Mouse (Mus musculus) midbrain, postnatal 0 days (tissue): ENCODE results near the gene Uhrf2. TPM values are rescaled to one million over a fixed set of nuclear protein-coding genes. Genes with fewer than 3 reads are reported as not detected.

ENCODE experiments used
- ATAC-seq: fragments of 200-750 bp; cut with Nextera tagmentation; 2 replicates; pipeline ENCODE4 v1.8.0; 2017; ENCODE audit warnings: moderate number of reproducible peaks, mild to moderate bottlenecking, moderate TSS enrichment, moderate library complexity; ENCODE audit not compliant: low FRiP score
- DNase-seq: peaks from one replicate; pipeline ENCODE4 v3.0.0-alpha.2; 2015; ENCODE audit warnings: low spot score
- H3K27ac ChIP-seq: fragments of 300-500 bp; sonication (generic); 2 replicates; pipeline ENCODE4 v1.5.1; 2014; ENCODE audit warnings: low read depth, mild to moderate bottlenecking, low read length, mixed read lengths
- H3K27me3 ChIP-seq: fragments of 300-500 bp; sonication (generic); 2 replicates; pipeline ENCODE4 v1.6.1; 2014; ENCODE audit warnings: low read length, control low read depth, mixed read lengths; ENCODE audit not compliant: insufficient read depth
- H3K36me3 ChIP-seq: fragments of 300-500 bp; sonication (generic); 2 replicates; pipeline ENCODE4 v1.6.1; 2014; ENCODE audit warnings: low read length, control low read depth, mixed read lengths; ENCODE audit not compliant: insufficient read depth
- H3K4me1 ChIP-seq: fragments of 300-500 bp; sonication (generic); 2 replicates; pipeline ENCODE4 v1.6.1; 2014; ENCODE audit warnings: mild to moderate bottlenecking, control low read depth, antibody characterized with exemption, low read length, mixed read lengths; ENCODE audit not compliant: insufficient read depth
- H3K4me2 ChIP-seq: fragments of 300-500 bp; sonication (generic); 2 replicates; pipeline ENCODE4 v1.6.1; 2014; ENCODE audit warnings: low read depth, mild to moderate bottlenecking, low read length, mixed read lengths; ENCODE audit not compliant: poor library complexity, severe bottlenecking
- H3K4me3 ChIP-seq: fragments of 300-500 bp; sonication (generic); 2 replicates; pipeline ENCODE4 v1.5.1; 2014; ENCODE audit warnings: low read depth, mild to moderate bottlenecking, low read length, moderate library complexity
- H3K9ac ChIP-seq: fragments of 300-500 bp; sonication (generic); replicated peaks from 2 replicates; pipeline ENCODE4 v1.6.1; 2014; ENCODE audit warnings: mild to moderate bottlenecking, low read length, moderate library complexity, mixed read lengths; ENCODE audit not compliant: poor library complexity, severe bottlenecking
- H3K9me3 ChIP-seq: fragments of 300-500 bp; sonication (generic); 2 replicates; pipeline ENCODE4 v1.6.1; 2016; ENCODE audit warnings: low read length, control low read depth
- CTCF ChIP-seq: IDR thresholded peaks from 2 replicates; pipeline ENCODE4 v1.5.1; 2016; ENCODE audit warnings: antibody characterized with exemption, mild to moderate bottlenecking
- WGBS: fragments of 180-500 bp; shearing (Covaris S2); extraction: QIAGEN DNeasy Blood & Tissue Kit; methylation state at CpG from one replicate; pipeline ENCODE4 v1.1.7; 2014; 5-methylcytosine and 5-hydroxymethylcytosine counted together
- polyA plus RNA-seq: library from polyadenylated mRNA; unstranded; fragments of >200 nt; fragmentation: Nextera tagmentation; extraction: Ambion mirVana; gene quantifications from 2 replicates; pipeline ENCODE4 v1.2.1, GENCODE M21; 2015
- total RNA-seq: library from RNA; depleted of rRNA; stranded (reverse); fragments of >200 nt; gene quantifications from 2 replicates; pipeline ENCODE4 v1.2.3, GENCODE M21; 2014

Uhrf2 gene
- total and polyA plus RNA-seq, 2 experiments from 2014 or later: 29.7 to 74.4 TPM

DNA sequence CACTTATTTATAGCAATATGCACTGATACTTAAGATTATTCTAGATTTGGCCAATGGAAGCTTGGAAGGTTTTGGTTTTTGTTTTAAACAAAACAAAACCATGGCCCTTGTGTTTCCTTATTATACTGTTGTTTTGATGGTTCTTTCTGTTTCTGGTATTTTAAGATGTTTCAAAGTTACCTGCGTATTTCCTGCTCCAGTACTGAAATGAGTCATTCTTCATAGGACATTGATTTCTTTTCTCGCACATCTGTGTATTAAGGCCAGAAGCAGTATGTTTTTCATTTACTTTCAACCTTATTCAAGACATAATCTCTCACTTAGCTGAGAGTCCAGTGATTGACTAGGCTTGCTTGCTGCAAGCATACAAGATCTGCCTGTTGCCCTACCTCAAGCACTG lies 13.4 kb downstream of the Uhrf2 start:
- no peak for DNase-seq
- peaks cover 3% of the 10 kb centered on the region; the same call in 1 of the 2 replicates for H3K36me3 ChIP-seq
- H3K4me1 ChIP-seq: no peaks in the 10 kb centered on the region
- no peak overlapping the region for H3K27ac ChIP-seq
- no peaks in the 10 kb centered on the region for H3K27me3 ChIP-seq
- H3K4me2 ChIP-seq: no peak overlapping the region
- no peak for TF ChIP-seq CTCF
- H3K4me3 ChIP-seq: no peak overlapping the region
- H3K9ac ChIP-seq: no peak overlapping the region
- H3K9me3 ChIP-seq: no peaks in the 10 kb centered on the region
- WGBS: 95% methylated on average over 2 of the region's 2 CpGs
- ATAC-seq: no peak

GRCm38 (mm10) chr19:30044630-30045029 lies 14.3 kb downstream of the Uhrf2 start:
- DNase-seq (no peak), ATAC-seq (no peak)
- TF ChIP-seq CTCF: peak; percentile 39
- H3K9me3 ChIP-seq: no peaks in the 10 kb centered on the region
- H3K9ac ChIP-seq: no peak overlapping the region
- H3K27ac ChIP-seq: no peak overlapping the region
- H3K4me2 ChIP-seq: no peak overlapping the region
- H3K4me3 ChIP-seq: no peak overlapping the region
- no peaks in the 10 kb centered on the region for H3K4me1 ChIP-seq
- H3K27me3 ChIP-seq: no peaks in the 10 kb centered on the region
- peaks cover 3% of the 10 kb centered on the region; the same call in 1 of the 2 replicates for H3K36me3 ChIP-seq
- WGBS: 100% methylated on average over 1 of the region's 1 CpGs

DNA sequence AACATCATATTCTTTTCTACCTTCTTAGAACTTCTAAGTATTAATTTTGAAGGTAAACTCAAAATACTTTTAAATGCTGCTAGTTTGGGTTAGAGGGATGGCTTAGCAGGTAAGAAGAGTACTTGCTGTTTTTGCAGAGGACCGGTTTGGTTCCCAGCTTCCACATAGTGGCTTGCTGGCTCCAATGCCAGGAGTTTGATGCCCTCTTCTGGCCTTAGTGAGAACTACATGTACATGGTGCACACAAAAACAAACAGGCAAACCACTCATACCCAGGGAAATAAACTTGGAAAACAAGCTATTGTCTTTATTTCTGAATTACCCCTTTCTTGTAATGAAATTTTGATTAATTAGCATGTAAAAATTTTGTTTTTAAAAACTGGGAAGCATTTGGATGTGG lies 15.5 kb downstream of the Uhrf2 start:
- H3K9me3 ChIP-seq: no peaks in the 10 kb centered on the region
- DNase-seq: no peak
- no peaks in the 10 kb centered on the region for H3K27me3 ChIP-seq
- TF ChIP-seq CTCF: peak; percentile 58
- no peak overlapping the region for H3K27ac ChIP-seq
- ATAC-seq: no peak
- H3K4me1 ChIP-seq: no peaks in the 10 kb centered on the region
- peaks cover 3% of the 10 kb centered on the region; the same call in 1 of the 2 replicates for H3K36me3 ChIP-seq
- H3K9ac ChIP-seq: no peak overlapping the region
- 74% methylated on average over 1 of the region's 1 CpGs for whole genome bisulfite sequencing
- no peak overlapping the region for H3K4me3 ChIP-seq
- H3K4me2 ChIP-seq: no peak overlapping the region

DNA sequence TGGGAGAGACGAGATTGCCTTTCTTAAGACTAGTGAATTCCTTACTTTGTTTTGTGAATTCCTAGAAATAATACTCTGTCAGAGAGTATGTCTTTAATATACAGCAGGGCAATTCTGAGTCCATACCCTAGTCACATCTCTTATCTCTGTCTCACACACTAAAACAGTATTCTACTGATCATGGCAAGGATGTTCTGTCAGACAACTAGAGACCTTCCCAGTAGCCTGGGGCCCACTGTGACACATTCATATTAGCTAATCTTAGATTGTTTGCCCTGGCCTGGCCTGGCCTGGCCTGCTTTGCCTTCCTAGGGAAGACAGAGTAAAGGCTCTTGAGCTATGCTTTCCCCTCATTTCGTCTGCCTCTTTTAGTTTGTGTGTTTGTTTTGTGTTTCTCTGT lies 20.3 kb downstream of the Uhrf2 start:
- no peak for TF ChIP-seq CTCF

GRCm38 (mm10) chr19:30051479-30051878 lies 21.2 kb downstream of the Uhrf2 start:
- no peak for ATAC-seq
- H3K4me2 ChIP-seq: no peak overlapping the region
- H3K36me3 ChIP-seq: no peaks in the 10 kb centered on the region
- H3K27ac ChIP-seq: no peak overlapping the region
- H3K4me1 ChIP-seq: no peaks in the 10 kb centered on the region
- no peak overlapping the region for H3K4me3 ChIP-seq
- H3K9ac ChIP-seq: no peak overlapping the region
- WGBS: 91% methylated on average over 3 of the region's 3 CpGs
- H3K27me3 ChIP-seq: no peaks in the 10 kb centered on the region
- no peak for DNase-seq
- H3K9me3 ChIP-seq: no peaks in the 10 kb centered on the region
- no peak for TF ChIP-seq CTCF

More for the DNA sequence above, 20.3 kb downstream of the Uhrf2 start:
- no peaks in the 10 kb centered on the region for H3K36me3 ChIP-seq
- no peak for DNase-seq
- H3K4me2 ChIP-seq: no peak overlapping the region
- H3K27me3 ChIP-seq: no peaks in the 10 kb centered on the region
- 85% methylated on average over 2 of the region's 2 CpGs for WGBS
- H3K9ac ChIP-seq: no peak overlapping the region
- no peaks in the 10 kb centered on the region for H3K9me3 ChIP-seq
- no peak overlapping the region for H3K4me3 ChIP-seq
- H3K27ac ChIP-seq: no peak overlapping the region
- ATAC-seq: no peak
- H3K4me1 ChIP-seq: no peaks in the 10 kb centered on the region

DNA sequence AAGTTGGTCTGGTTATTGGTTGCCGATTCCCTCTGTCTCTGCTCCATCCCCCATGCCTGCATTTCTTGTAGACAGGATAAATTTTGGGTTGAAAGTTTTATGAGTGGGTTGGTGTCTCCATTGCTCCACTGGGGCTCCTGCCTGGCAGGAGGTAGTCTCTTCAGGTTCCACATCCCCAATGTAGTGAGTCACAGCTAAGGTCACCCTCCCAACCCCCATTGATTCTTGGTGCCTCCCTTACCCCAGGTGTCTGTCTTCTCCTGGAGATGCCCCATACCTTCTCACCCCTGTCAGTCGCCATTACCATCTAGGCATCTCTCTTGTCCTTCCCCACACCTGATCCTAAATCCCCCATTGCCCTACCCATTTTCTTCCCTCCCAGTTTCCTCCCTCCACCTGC lies 23.9 kb downstream of the Uhrf2 start:
- Histone ChIP-seq H3K9me3 (no peaks in the 10 kb centered on the region), H3K4me3 (no peak overlapping the region), H3K36me3 (no peaks in the 10 kb centered on the region), H3K4me1 (no peaks in the 10 kb centered on the region), H3K27me3 (no peaks in the 10 kb centered on the region), H3K27ac (no peak overlapping the region), H3K9ac (no peak overlapping the region), H3K4me2 (no peak overlapping the region)
- ATAC-seq (no peak), DNase-seq (no peak)
- TF ChIP-seq CTCF: no peak
- 87% methylated on average over 2 of the region's 2 CpGs for WGBS
